Mouse (Mus musculus) layer of hippocampus, adult 11-12 months (tissue): ENCODE data around the gene Eif3b.
A peak's percentile ranks its signal among the peaks of the same experiment; 100 is the strongest.
"Not testable (repeated sequence)": the region's sequence is repeated elsewhere in the genome, so short reads cannot be mapped to it uniquely, and the experiment has no call there.

Experiments used
- DNase-seq: peaks from one replicate; pipeline ENCODE4 v3.0.0; 2022; ENCODE audit warnings: low spot score

Eif3b gene

DNA sequence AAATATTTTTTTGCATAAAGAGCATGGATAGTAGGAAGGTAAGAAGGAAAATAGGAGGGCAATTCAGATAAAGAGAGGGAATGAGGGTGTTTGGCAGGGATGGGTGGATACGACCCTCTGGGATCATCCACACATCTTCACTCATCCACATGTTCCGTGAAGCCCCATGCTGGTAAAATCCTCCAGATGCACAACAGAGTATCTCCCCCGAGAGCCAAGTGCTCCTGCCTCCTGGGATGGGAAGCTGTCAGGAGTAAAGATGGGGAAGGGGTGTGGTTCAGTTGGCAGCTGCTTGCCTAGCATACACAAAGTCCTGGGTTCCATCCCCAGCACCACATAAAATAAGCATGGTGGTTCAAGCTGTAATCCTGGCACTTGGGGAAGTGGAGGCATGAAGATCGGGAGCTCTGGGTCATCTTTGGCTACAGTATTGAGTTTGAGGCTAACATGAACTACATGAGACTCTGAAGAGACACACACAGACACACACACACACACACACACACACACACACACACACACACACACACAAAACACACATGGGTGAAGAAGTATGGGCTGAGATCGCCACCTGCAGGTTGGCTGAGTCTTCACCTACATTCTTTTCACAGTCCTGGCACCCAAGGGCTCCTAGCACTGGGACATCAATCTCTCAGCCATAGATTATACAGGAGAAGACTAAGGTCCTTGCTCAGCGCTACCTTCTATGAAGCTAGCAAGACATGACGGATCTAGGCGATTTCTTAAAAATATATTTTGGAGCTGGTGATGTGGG lies 22.8 kb upstream of the Eif3b start:
- no peak for DNase-seq

DNA sequence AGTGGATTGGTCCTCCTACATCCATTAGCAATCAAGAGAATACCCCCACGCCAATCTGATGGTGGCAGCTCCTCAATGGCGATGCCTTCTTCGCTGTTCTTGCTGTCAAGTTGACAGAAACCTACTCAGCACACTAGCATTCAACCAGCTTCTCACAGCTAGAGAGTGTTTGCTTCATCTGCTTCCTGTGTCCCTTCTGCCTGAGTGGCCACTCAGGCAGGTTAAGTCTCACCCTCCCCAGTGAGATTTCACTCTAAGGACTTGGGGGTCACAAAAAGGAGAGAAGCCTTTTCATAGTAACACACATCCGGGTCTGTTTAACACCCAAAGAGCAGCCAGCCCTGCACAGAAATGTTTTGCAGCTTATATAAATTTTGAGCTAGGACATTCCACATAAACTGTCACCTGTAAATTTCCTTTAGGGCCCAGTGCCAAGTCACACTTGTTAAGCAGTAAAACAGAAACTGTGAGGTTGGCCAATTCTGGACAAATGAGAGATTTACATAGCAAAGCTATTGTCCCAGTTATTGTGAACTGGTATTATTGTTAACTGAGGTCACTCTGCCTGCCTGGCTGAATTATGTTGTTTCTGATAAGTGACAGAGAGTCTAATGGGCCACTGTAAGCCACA lies 16.4 kb upstream of the Eif3b start:
- no peak for DNase-seq

DNA sequence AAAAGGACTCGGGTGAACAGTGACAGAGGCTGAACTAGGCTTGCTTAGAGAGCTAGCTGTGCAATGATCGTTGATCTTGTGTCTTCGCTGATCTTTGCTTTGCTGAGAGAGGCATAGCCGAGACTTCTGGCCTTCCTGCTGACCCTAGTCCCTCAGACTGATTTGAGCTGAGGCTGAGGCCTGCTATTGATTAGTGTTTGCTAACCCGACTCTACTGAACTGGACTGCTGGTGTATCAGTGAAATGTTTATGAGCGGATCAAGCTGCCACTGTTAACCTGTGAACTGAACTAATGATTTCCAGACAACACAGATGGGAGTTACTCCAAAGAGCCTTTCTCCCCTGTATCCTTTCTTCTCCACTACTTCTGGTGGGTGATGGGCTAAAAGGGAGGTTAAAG lies 14.0 kb upstream of the Eif3b start:
- DNase-seq = no peak

DNA sequence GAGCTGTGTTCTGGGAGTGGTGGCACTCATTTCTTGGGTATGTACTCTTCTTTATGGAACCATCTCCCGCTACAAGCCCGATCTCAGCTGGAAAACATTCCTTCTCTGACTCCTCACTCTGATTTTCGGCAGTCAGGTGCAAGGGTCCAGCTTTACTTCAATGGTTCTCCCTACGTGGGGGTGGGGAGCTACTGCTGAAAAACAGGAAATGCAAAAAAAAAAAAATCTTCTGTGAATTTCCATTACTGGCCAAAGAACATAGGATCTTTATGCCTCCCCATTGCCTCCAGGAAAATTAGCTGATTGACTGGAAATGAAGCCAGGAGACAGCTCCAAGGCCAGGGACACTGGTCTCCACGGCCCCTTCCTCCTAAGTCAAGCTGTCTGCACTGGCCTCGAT lies 12.5 kb upstream of the Eif3b start:
- DNase-seq = no peak

DNA sequence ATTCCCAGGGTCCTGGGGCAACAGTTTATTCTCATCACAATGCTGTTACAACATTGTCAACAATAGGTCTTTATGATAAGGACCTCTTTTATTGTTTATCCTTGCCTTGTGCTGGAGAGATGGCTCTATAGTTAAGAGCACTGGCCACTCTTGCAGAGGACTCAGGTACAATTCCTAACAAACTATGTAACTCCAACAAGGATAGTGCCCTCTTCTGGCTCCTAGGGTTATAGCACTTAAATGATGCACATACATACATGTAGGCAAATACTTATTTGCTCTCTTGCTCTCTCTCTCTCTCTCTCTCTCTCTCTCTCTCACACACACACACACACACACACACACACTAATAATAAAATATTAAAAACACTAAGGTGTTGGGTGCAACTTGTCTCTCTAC lies 10.3 kb upstream of the Eif3b start:
- no peak for DNase-seq

DNA sequence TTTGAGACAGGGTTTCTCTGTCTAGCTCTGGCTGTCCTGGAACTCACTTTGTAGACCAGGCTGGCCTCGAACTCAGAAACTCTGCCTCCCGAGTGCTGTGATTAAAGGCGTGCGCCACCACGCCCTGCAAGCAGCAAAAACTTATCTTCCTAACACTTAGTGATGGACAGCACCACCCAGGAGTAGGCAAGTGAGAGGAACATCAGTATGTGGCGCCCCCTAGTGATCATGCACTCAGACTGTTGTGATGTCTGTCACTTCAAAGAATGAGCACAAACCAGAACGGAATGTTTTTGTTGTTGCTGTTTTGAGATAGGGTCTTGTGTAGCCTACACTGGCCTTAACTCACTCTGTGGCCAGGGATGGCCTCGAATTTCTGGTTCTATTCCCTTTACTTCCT lies 7.8 kb upstream of the Eif3b start:
- peak; percentile 69 for DNase-seq

DNA sequence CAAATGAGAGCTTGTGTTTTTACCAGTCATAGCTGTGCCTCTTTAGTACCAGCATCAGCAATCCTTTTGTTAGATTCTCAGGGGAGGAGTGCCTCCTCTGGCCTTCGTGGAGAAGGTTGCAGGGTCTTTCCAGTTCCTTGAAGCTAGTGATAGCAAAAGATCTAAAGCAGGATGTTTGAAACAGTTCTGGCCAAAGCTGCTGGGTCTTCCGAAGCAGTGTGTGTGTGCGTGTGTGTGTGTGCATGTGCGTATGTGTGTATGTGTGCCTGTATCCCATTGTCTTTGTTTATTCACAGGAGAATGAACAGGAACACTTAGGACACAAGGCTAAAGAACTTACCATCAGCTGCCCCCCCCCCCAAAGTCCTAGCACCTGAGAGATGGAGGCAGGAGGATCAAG lies 4.5 kb upstream of the Eif3b start:
- no peak for DNase-seq

DNA sequence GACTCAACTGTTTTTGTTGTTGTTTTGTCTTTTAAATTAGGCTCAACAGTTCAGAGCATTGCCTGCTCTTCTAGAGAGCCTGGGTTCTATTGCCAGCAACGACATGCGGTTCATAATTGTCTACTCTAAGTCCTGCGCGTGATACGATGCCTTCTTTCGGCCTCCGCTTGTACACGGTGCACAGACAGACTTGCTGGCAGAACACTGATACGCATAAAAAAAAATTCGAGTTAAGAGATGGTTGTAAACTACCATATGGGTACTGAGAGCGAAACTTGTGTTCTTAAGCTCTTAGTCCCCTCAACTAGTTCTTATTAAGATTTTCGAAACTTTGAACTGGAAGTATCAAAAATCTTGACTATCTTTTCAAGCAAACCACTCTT lies 1.0 kb upstream of the Eif3b start:
- peak; percentile 13 for DNase-seq

DNA sequence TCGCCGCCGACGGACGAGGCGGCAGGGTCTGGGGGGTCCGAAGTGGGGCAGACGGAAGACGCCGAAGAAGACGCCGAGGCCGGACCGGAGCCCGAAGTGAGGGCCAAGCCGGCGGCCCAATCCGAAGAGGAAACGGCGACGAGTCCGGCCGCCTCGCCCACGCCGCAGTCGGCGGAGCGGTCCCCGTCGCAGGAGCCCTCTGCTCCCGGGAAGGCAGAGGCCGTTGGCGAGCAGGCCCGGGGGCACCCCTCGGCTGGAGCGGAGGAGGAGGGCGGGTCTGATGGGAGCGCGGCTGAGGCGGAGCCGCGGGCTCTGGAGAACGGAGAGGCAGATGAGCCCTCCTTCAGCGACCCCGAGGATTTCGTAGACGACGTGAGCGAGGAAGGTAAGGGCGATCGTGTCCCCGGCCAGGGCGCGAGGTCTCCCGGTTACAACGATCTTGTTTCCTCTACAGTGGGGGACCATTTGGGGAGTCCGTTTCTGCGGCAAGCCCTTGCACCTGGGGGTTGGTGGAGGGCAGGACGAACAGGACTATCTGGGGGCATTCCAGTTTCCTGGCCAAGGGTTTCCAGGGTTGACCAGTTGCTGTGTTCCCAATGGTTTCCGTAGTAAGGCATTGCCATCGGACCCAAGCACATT lies 433 bp downstream of the Eif3b start:
- DNase-seq = no peak

DNA sequence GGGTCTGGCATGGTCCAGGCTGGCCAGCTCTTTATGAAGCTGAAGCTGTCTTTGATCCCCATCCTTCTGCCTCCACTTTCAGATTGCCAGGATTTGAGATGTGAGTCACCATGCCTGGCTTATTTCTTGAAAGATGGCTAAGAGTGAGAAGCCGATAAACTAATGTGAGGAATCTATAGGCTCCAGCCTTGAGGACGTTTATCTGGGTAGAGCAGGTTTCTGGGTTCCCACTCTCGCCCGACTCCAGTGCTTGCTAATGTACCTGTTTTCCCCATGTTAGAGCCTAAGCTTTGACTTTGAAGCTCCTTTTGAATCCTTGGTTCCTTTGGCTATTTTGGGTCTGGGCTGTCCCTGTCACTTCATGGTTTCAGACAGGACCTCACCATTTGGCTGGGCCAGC lies 1.5 kb downstream of the Eif3b start:
- DNase-seq = no peak

DNA sequence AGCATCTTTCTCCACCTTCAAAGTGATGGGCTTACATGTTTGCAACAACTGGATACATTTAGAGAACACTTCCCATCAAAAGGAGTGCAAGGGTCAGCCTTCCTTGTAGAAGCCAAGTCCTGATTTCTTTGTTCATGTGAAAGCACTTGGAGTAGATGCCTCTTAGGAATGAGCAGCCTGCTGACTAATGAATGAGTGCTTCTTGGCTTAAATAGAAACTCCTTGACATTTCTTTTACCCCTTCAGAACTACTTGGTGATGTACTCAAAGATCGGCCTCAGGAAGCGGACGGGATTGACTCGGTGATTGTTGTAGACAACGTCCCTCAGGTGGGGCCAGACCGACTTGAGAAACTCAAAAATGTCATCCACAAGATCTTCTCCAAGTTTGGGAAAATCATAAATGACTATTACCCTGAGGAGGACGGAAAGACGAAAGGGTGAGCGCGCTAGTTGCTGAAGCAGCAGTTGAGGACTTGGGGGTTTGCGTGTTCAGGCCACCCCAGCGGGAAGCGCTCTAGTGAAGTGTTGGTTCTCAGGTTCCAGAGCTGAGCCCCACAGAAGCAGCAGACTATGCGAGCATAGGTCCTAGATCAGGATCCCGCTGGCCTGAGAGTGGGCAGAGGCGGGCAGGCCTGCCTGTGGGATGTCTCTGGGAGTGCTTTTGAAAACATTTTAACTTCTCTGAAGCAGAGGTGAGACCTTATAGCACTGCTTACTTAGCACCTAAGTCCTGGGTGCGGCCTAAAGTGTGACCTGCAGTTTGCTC lies 6.1 kb downstream of the Eif3b start:
- no peak for DNase-seq

DNA sequence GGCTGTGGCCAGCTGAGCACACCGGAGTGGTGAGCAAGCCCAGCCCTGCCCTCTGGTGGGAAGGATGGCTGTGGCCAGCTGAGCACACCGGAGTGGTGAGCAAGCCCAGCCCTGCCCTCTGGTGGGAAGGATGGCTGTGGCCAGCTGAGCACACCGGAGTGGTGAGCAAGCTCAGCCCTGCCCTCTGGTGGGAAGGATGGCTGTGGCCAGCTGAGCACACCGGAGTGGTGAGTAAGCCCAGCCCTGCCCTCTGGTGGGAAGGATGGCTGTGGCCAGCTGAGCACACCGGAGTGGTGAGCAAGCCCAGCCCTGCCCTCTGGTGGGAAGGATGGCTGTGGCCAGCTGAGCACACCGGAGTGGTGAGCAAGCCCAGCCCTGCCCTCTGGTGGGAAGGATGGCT lies 20.0 kb downstream of the Eif3b start:
- DNase-seq = not testable (repeated sequence)

DNA sequence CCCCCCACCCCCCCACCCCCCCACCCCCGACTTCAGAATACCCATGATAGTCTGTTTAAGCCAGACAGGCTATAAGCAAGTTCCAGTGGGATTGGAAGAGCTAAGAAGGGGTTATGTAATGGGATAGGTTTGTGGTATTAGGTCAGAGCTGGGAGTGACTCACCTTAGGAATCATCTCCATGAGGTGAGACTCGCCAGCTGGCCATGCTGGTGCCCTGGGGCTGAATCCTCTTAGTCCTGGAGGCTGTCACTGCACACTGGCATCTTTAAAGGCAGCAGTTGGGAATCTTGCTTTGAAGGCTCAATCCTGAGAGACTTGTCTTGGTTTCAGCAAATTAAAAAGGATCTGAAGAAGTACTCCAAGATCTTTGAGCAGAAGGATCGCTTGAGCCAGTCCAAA lies 22.3 kb downstream of the Eif3b start:
- DNase-seq = no peak

DNA sequence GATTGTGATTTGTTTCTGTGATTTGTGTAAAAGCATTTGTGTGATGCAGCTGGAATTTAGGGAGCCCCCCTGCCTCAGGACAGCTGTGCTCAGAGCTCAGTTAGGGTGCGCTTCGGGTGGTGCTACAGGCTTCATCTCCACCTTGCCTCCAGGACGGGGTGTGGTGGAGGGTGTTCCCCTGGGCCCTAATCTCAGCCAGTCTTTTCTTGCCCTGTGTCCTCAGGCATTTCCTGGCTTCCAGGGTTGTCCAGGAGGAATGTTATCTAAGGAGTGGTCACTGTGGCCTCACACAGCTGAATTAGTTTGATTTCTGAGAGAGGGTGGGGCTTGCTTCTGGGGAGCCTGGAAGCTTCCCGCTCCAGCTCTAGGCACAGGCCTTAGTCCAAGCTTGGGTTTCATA lies 24.9 kb downstream of the Eif3b start:
- DNase-seq = no peak

DNA sequence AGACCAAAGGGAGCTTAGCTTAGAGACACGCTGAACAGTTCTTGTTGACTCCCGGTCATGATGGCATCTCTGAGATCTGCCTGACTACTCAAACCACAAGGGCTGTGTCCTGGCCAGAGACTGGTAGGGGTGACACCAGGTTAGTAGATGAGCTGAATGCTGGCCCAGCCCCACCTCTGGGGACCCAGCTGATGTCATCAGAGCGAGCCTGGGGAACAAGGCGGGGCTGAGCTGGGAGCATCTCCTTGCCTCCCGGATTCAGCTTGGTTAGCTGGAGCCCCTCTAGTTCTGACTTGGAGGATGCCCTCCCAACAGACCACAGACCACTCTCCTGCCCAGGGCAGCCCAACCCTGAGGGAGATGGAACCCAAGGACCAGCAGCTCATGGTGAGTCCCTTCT lies 26.2 kb downstream of the Eif3b start, which contains the start of gene Gm4869:
TSS of gene Gm4869 (plus strand) at position 301 of the 400 bp plus-strand sequence.
- DNase-seq = no peak

DNA sequence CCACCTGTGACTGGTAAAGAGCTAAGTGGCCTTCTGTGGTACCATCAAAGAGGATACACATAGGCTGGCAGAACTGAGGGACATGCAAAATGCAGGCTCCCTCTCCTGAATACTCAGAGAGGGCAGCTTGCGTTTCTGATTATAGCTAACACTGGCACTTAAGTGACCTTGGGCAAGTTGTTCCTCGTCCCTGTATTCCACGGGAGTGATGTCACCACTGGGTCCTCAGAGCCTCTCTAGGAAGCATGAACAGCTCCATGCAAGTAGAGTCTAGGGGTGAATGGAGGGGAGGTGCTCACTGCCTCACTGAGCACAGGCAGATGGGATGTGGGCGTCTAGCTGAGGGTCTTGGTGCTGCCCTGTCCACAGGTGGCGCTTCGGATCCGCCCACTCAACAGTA lies 26.9 kb downstream of the Eif3b start:
- DNase-seq = no peak

DNA sequence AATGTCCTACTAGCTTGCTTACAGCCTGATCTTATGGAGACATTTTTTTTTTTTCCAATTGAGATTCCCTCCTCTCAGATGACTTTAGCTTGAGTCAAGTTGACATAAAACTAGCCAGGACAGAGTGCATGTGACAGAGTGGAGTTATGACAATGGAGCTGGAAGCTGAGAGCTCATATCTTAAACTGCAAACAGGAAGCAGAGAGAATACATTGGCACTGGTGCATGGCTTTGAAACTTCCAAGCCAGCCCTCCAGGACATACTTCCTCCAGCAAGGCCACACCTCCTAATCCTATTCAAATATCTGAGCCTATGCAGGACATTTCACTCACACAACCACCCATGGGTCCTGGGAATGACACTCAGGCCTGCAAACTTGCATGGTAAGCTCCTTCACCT lies 35.4 kb downstream of the Eif3b start:
- no peak for DNase-seq

DNA sequence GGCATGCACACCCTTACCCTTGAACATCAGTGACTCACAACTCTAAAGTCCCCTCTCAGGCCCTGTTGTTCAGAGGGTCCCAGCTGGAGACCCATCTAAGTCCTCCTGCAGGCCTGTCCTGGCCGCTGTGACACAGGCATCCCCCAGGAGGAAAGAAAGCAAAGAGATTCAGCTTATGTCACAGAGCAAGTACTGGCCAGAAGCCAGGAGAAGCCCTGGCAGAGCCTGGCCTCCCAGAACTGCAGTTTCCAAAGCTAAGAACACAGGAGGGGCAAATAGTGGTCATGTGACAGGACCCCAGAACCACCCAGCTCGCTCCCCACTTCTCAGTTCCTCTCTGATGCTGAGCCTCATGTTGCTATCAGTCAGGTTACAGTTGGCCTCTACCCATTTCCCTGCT lies 36.3 kb downstream of the Eif3b start:
- no peak for DNase-seq

DNA sequence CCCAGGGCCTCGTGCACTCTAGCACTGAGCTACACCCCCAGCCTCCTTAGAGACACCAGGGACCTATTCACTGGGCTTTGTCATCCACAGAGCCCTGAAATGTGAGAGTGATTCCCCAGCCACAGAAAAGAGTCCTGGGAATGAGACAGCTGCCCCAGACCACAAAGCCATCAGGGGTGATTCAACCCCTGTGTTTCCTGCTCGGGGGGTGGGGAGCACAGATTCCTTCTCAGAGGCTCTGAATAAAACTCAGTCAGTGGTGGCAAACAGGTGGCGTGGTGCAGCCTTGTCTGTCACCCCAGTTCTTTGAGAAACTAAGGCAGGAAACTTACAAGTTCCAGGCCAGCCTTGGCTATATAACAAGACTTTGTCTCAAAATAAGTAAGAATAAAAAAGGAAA lies 42.3 kb downstream of the Eif3b start:
- DNase-seq = no peak

DNA sequence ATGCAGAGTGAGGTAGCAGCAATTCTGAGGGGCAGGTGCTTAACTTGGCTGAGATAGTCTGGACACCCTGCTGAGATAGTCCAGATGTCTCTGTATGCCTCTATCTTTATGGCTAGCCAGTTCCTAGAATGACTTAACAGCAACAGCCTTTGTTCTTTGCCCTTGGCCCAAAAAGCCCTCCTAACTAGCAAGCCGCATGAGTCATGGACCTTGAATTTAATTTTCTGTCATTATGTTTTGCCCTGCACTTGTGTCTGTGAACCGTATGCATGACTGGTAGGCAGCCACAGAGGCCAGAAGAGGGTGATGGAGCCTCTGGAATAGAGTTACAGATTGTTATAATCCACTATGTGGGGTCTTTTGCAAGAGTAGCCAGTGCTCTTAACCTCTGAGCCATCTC lies 44.0 kb downstream of the Eif3b start:
- not testable (repeated sequence) for DNase-seq

DNA sequence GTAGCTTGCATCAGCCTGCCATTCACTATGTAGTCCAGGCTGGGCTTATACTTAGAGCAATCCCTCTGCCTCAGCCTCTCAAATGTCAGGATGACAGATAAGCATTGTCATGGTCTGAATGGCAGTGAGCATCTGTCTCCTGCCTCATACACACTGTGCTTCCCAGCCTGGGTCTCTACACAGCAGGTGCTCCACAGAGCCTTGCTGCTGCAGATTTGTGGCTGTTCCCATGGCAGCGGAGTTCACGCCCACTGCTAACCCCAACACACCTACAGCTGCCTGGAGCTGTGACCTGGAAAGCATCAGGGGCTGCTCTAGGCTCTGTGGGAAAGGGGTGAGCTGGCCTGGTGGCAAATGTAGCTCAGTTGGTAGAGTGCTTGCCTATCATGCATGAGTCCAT lies 45.8 kb downstream of the Eif3b start:
- no peak for DNase-seq

DNA sequence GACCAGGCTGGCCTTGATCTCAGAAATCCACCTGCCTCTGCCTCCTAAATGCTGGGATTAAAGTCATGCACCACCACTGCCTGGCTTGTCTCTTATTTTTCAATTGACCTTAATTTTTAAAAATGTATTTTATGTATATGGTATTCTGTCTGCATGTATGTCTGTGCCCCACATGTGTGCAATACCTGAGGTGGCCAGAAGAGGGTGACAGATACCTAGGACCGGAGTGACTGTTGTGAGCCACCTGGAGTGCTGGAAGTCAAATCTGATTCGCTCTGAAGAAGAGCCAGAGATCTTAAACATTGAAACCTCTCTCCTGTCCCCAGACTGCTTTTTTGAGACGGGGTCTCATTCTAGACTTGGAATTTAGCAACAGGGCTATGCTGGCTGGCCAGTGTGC lies 53.2 kb downstream of the Eif3b start:
- no peak for DNase-seq

DNA sequence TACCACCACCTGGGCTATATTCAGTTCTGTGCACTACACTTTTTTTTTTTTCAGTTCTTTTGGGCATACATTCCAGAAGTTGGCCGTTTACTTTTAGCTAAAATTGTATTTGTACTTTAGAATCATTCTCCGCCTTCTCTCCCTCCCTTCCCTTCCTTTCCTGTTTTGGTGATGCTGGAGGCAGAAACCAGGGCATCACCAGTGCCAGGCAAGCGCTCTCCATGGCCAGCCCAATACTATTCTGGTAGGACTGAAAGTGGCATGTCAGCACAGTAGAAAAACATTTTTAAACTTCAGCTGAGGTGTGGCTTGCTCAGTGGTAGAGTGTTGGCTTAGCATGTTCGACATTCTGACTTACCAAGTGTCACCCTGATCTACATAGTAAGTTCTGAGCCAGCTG lies 62.3 kb downstream of the Eif3b start:
- no peak for DNase-seq
